Mouse (Mus musculus) MEL (cell line): ENCODE data around the gene Zfp113. TPM values are rescaled to one million over a fixed set of nuclear protein-coding genes. Genes with fewer than 3 reads are reported as not detected.
A peak's percentile ranks its signal among the peaks of the same experiment; 100 is the strongest.

Source experiments
- DNase-seq: peaks from one replicate; pipeline ENCODE4 v3.0.0; 2011; ENCODE audit warnings: low read depth, low spot score
- H3K27ac ChIP-seq: 2 replicates; pipeline ENCODE4 v1.5.1; 2012; ENCODE audit warnings: low read depth, mild to moderate bottlenecking, control low read depth, low read length, moderate library complexity; ENCODE audit not compliant: control insufficient read depth
- H3K27me3 ChIP-seq, 2 experiments: fragments of 150-350 bp in 1 of 2; sonication (generic) in 1 of 2; 2 replicates each; pipeline ENCODE4 v1.6.1; 2012; ENCODE audit warnings: low read length in 2 of 2, mild to moderate bottlenecking in 2 of 2, improper control_type of control experiment in 1 of 2, moderate library complexity in 1 of 2; ENCODE audit not compliant: insufficient read depth in 2 of 2, control insufficient read depth in 1 of 2
- H3K36me3 ChIP-seq, 2 experiments: 2 replicates each; pipeline ENCODE4 v1.6.1; 2012 to 2014; ENCODE audit warnings: low read length in 2 of 2, improper control_type of control experiment in 1 of 2, inconsistent platforms in 1 of 2, mild to moderate bottlenecking in 1 of 2; ENCODE audit not compliant: insufficient read depth in 2 of 2, control insufficient read depth in 1 of 2
- H3K4me1 ChIP-seq, 2 experiments: fragments of 150-350 bp in 1 of 2; sonication (generic) in 1 of 2; 2 replicates each; pipeline ENCODE4 v1.6.1; 2012; ENCODE audit warnings: low read length in 2 of 2, improper control_type of control experiment in 1 of 2, mild to moderate bottlenecking in 1 of 2; ENCODE audit not compliant: insufficient read depth in 2 of 2, control insufficient read depth in 1 of 2
- H3K4me3 ChIP-seq, 2 experiments: fragments of 150-350 bp in 1 of 2; sonication (generic) in 1 of 2; 2 replicates each; pipeline ENCODE4 v1.5.1; 2012; ENCODE audit warnings: low read depth in 2 of 2, low read length in 2 of 2, mild to moderate bottlenecking in 2 of 2, moderate library complexity in 2 of 2, control low read depth in 1 of 2, improper control_type of control experiment in 1 of 2; ENCODE audit not compliant: control insufficient read depth in 1 of 2, insufficient read depth in 1 of 2
- H3K79me2 ChIP-seq: 2 replicates; pipeline ENCODE4 v1.6.1; 2012; ENCODE audit warnings: mild to moderate bottlenecking, low read length, moderate library complexity; ENCODE audit not compliant: control insufficient read depth, poor library complexity, insufficient read depth
- H3K9ac ChIP-seq: 2 replicates; pipeline ENCODE4 v1.6.1; 2012; ENCODE audit warnings: low read depth, mild to moderate bottlenecking, control low read depth, low read length, moderate library complexity; ENCODE audit not compliant: control insufficient read depth, poor library complexity, severe bottlenecking
- H3K9me3 ChIP-seq: fragments of 150-350 bp; sonication (generic); replicated peaks from 2 replicates; pipeline ENCODE4 v1.6.1; 2012; ENCODE audit warnings: mild to moderate bottlenecking, low read length, improper control_type of control experiment, moderate library complexity; ENCODE audit not compliant: insufficient read depth
- E2F4 ChIP-seq: IDR thresholded peaks from 2 replicates; pipeline ENCODE4 v1.6.1; 2011; ENCODE audit warnings: low read depth, low read length, improper control_type of control experiment, borderline replicate concordance
- ELF1 ChIP-seq: IDR thresholded peaks from 2 replicates; pipeline ENCODE4 v1.6.1; 2014; ENCODE audit warnings: low read depth, mild to moderate bottlenecking, inconsistent platforms, low read length, improper control_type of control experiment, moderate library complexity
- ETS1 ChIP-seq: IDR thresholded peaks from 2 replicates; pipeline ENCODE4 v1.6.1; 2012; ENCODE audit warnings: low read depth, mild to moderate bottlenecking, inconsistent platforms, low read length, improper control_type of control experiment, moderate library complexity
- HCFC1 ChIP-seq: IDR thresholded peaks from 2 replicates; pipeline ENCODE4 v1.6.1; 2012; ENCODE audit warnings: low read depth, mild to moderate bottlenecking, inconsistent platforms, low read length, improper control_type of control experiment, moderate library complexity
- KAT2A ChIP-seq: conservative IDR thresholded peaks from 2 replicates; pipeline ENCODE4 v1.6.1; 2012; ENCODE audit warnings: low read depth, low read length, improper control_type of control experiment, inconsistent platforms
- MAX ChIP-seq: IDR thresholded peaks from 2 replicates; pipeline ENCODE4 v1.6.1; 2011; ENCODE audit warnings: low read length, improper control_type of control experiment
- MEF2A ChIP-seq: IDR thresholded peaks from 2 replicates; pipeline ENCODE4 v1.6.1; 2014; ENCODE audit warnings: low read depth, mild to moderate bottlenecking, inconsistent platforms, low read length, improper control_type of control experiment; ENCODE audit not compliant: poor library complexity, insufficient replicate concordance, severe bottlenecking; ENCODE audit errors: extremely low read depth
- MXI1 ChIP-seq: IDR thresholded peaks from 2 replicates; pipeline ENCODE4 v1.6.1; 2011; ENCODE audit warnings: mild to moderate bottlenecking, low read depth, low read length, improper control_type of control experiment
- MYB ChIP-seq: IDR thresholded peaks from 2 replicates; pipeline ENCODE4 v1.6.1; 2011; ENCODE audit warnings: mild to moderate bottlenecking, low read depth, low read length, improper control_type of control experiment
- MYC ChIP-seq: IDR thresholded peaks from 2 replicates; pipeline ENCODE4 v1.6.1; 2011; ENCODE audit warnings: low read depth, mild to moderate bottlenecking, low read length, improper control_type of control experiment, moderate library complexity
- NELFE ChIP-seq: IDR thresholded peaks from 2 replicates; pipeline ENCODE4 v1.6.1; 2011; ENCODE audit warnings: low read depth, low read length, improper control_type of control experiment
- NRF1 ChIP-seq: IDR thresholded peaks from 2 replicates; pipeline ENCODE4 v1.6.1; 2014; ENCODE audit warnings: low read depth, mild to moderate bottlenecking, inconsistent platforms, low read length, improper control_type of control experiment, moderate library complexity; ENCODE audit not compliant: poor library complexity, insufficient read depth, severe bottlenecking
- POLR2A ChIP-seq, 2 experiments: IDR thresholded peaks; 2 replicates each; pipeline ENCODE4 v1.6.1; 2011 to 2012; ENCODE audit warnings: low read length in 2 of 2, mild to moderate bottlenecking in 2 of 2, control low read depth in 1 of 2, improper control_type of control experiment in 1 of 2, low read depth in 1 of 2, moderate library complexity in 1 of 2; ENCODE audit not compliant: control insufficient read depth in 1 of 2, insufficient read depth in 1 of 2, poor library complexity in 1 of 2
- POLR2AphosphoS2 ChIP-seq: IDR thresholded peaks from 2 replicates; pipeline ENCODE4 v1.6.1; 2011; ENCODE audit warnings: low read length, improper control_type of control experiment
- SIN3A ChIP-seq: IDR thresholded peaks from 2 replicates; pipeline ENCODE4 v1.6.1; 2012; ENCODE audit warnings: low read length, improper control_type of control experiment, inconsistent platforms
- TBP ChIP-seq: IDR thresholded peaks from 2 replicates; pipeline ENCODE4 v1.8.0; 2011; ENCODE audit warnings: low read depth, low read length, improper control_type of control experiment
- TCF12 ChIP-seq: IDR thresholded peaks from 2 replicates; pipeline ENCODE4 v1.6.1; 2014; ENCODE audit warnings: low read depth, mild to moderate bottlenecking, inconsistent platforms, low read length, improper control_type of control experiment, moderate library complexity
- USF1 ChIP-seq: IDR thresholded peaks from 2 replicates; pipeline ENCODE4 v1.6.1; 2014; ENCODE audit warnings: low read depth, mild to moderate bottlenecking, inconsistent platforms, low read length, improper control_type of control experiment, moderate library complexity
- ZMIZ1 ChIP-seq: IDR thresholded peaks from 2 replicates; pipeline ENCODE4 v1.6.1; 2012; ENCODE audit warnings: low read depth, mild to moderate bottlenecking, inconsistent platforms, low read length, improper control_type of control experiment, moderate library complexity
- polyA plus RNA-seq, 2 experiments: library from polyadenylated mRNA; stranded (reverse) in 1 of 2; unstranded in 1 of 2; fragments of >175 nt in 1 of 2; fragments of >200 nt in 1 of 2; gene quantifications; 2 replicates each; pipeline versions ENCODE4 v1.2.1 to v1.2.4; 2012; ENCODE audit warnings: low replicate concordance in 2 of 2, low read depth in 1 of 2; ENCODE audit not compliant: insufficient read length in 2 of 2, insufficient read depth in 1 of 2, missing spikeins in 1 of 2
- total RNA-seq: library from RNA; depleted of rRNA; stranded (reverse); fragments of 300-350 nt; gene quantifications from 2 replicates; pipeline ENCODE4 v1.2.3, GENCODE M21; 2012

The Zfp113 gene
- total and polyA plus RNA-seq, 3 experiments = 6.8 to 6.9 TPM; not detected in 1

- TF ChIP-seq MEF2A = no peak
- no peak for TF ChIP-seq NRF1
- TF ChIP-seq SIN3A = peak; percentile 88
- peak; percentile 93 for TF ChIP-seq E2F4
Observed at GRCm38 (mm10) chr5:138171695-138172491, 16.3 kb upstream of the Zfp113 start, which contains the start of the genes Ap4m1 and Mcm7 (continued).

- TF ChIP-seq NELFE (peak; percentile 58), KAT2A (peak; percentile 67; the same call in 1 of the 2 replicates), MEF2A (no peak), USF1 (0 out of 2 replicates have a peak, but pooled peaks have one; percentile 27), MYB (no peak), ETS1 (0 out of 2 replicates have a peak, but pooled peaks have one; percentile 17), POLR2A (IDR thresholded peaks at IDR 0.05; ENCODE audit: control insufficient read depth in 1 of 2, insufficient read depth in 1 of 2, low read depth in 1 of 2, low read length in 2 of 2, poor library complexity in 1 of 2) (peak; percentile 73 to 75; a peak in 2 of 4 replicates), MYC (peak; percentile 86), TCF12 (0 out of 2 replicates have a peak, but pooled peaks have one; percentile 16), HCFC1 (peak; percentile 79), SIN3A (peak; percentile 99), TBP (peak; percentile 66), POLR2AphosphoS2 (peak; percentile 71), E2F4 (no peak; the same call in 1 of the 2 replicates), MAX (peak; percentile 96), ZMIZ1 (no peak; the same call in 1 of the 2 replicates), MXI1 (peak; percentile 98), ELF1 (peak; percentile 88)
- TF ChIP-seq, all 39 proteins: peak for 14
- H3K27ac ChIP-seq = peak overlapping the region; percentile 99
- DNase-seq = peak; percentile 97
- H3K27me3 ChIP-seq = no peaks in the 10 kb centered on the region
- H3K9me3 ChIP-seq = no peaks in the 10 kb centered on the region
- H3K36me3 ChIP-seq = peaks cover 3 to 18% of the 10 kb centered on the region in 2 experiments; a peak in 3 of 4 replicates
- peak overlapping the region; percentile 99 for H3K9ac ChIP-seq
- peaks cover 27% of the 10 kb centered on the region for H3K79me2 ChIP-seq
- H3K4me1 ChIP-seq = peaks cover 0 to 10% of the 10 kb centered on the region in 2 experiments; a peak in 2 of 4 replicates
- H3K4me3 ChIP-seq = peak overlapping the region; percentile 54 to 71
Observed at GRCm38 (mm10) chr5:138170936-138171561, 15.5 kb upstream of the Zfp113 start.
